Mouse (Mus musculus): ENCODE measurements at regions not wholly inside any gene's neighbourhood (a gene's known extent, or its start where the extent isn't known, plus 50 kb on each side); places are given as distances from the start of the nearest gene placed in this dataset.

- ATAC-seq = no peak
- Histone ChIP-seq H3K36me3 (ENCODE audit: control insufficient read depth, insufficient read depth) (no peaks in the 10 kb centered on the region), H3K4me2 (replicated peaks; ENCODE audit: low read depth) (no peak overlapping the region), H3K9ac (ENCODE audit: low read depth, low read length) (no peak overlapping the region), H3K4me3 (ENCODE audit: low read depth, low read length) (no peak overlapping the region), H3K9me3 (ENCODE audit: control insufficient read depth) (no peaks in the 10 kb centered on the region), H3K4me1 (replicated peaks; ENCODE audit: control insufficient read depth, insufficient read depth, low read length) (no peaks in the 10 kb centered on the region), H3K27ac (ENCODE audit: low read depth, low read length) (no peak overlapping the region), H3K27me3 (replicated peaks; ENCODE audit: control insufficient read depth, insufficient read depth, low read length) (0 out of 2 replicates have a peak, but pooled peaks cover 3% of the 10 kb centered on the region)
- TF ChIP-seq CTCF (IDR thresholded peaks at IDR 0.05; ENCODE audit: low read depth) = no peak
- WGBS = 53% methylated on average over 1 of the region's 1 CpGs
Observed at GRCm38 (mm10) chrX:162266769-162267168, 107.2 kb upstream of the Nhs start.

DNA sequence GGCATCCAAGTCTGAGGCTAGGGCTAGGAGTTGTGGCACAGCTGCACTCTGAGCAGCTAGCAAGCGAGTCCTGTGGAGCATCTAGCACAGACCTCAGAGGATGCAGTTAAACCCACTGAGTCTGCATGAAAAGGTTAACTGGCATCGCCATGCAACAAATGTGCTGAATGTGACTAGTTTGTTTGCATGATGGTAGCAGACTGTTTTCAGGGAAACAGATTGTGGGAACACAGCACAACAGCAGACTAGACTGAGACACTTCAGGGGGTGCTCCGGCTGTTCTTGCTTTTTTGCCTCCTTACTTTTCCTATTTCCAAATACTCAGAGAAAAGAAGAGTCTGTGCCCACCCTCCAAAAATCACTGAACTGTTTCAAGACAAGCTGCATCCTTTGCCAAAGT is 97.9 kb upstream of the Nhs start:
- ATAC-seq = no peak
- no peak overlapping the region for H3K4me3 ChIP-seq (ENCODE audit: low read depth, low read length)
- no peaks in the 10 kb centered on the region for H3K4me1 ChIP-seq (replicated peaks; ENCODE audit: control insufficient read depth, insufficient read depth, low read length)
- no peaks in the 10 kb centered on the region for H3K36me3 ChIP-seq (ENCODE audit: control insufficient read depth, insufficient read depth)
- H3K27ac ChIP-seq (ENCODE audit: low read depth, low read length) = no peak overlapping the region
- H3K4me2 ChIP-seq (replicated peaks; ENCODE audit: low read depth) = no peak overlapping the region
- no peaks in the 10 kb centered on the region for H3K9me3 ChIP-seq (ENCODE audit: control insufficient read depth)
- no peaks in the 10 kb centered on the region for H3K27me3 ChIP-seq (replicated peaks; ENCODE audit: control insufficient read depth, insufficient read depth, low read length)
- H3K9ac ChIP-seq (ENCODE audit: low read depth, low read length) = no peak overlapping the region
- no peak for TF ChIP-seq CTCF (IDR thresholded peaks at IDR 0.05; ENCODE audit: low read depth)
- WGBS = 79% methylated on average over 3 of the region's 3 CpGs

DNA sequence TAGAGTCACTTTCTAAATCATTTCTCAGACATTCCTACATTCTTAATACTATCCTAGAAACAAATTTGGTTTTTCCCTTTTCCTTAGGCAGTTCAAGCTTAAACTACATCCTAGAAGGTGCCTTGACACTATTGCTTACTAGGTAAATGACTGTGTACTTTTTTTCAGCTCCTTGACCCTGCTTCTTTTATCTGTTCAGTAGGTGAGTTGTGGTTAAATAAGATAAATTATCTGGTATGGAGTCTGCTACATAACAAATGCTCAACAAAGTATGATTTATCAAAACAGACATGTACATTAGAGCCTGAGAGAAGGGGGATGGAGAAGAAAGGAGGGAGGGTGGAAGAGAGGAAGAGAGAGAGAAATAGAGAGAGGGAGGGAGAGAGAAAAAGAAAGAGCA is 96.3 kb upstream of the Nhs start:
- Histone ChIP-seq H3K27ac (ENCODE audit: low read depth, low read length) (no peak overlapping the region), H3K9ac (ENCODE audit: low read depth, low read length) (no peak overlapping the region), H3K4me2 (replicated peaks; ENCODE audit: low read depth) (no peak overlapping the region), H3K4me3 (ENCODE audit: low read depth, low read length) (no peak overlapping the region), H3K27me3 (replicated peaks; ENCODE audit: control insufficient read depth, insufficient read depth, low read length) (no peaks in the 10 kb centered on the region), H3K4me1 (replicated peaks; ENCODE audit: control insufficient read depth, insufficient read depth, low read length) (no peaks in the 10 kb centered on the region), H3K9me3 (ENCODE audit: control insufficient read depth) (no peaks in the 10 kb centered on the region), H3K36me3 (ENCODE audit: control insufficient read depth, insufficient read depth) (no peaks in the 10 kb centered on the region)
- ATAC-seq = no peak
- TF ChIP-seq CTCF (IDR thresholded peaks at IDR 0.05; ENCODE audit: low read depth) = no peak

DNA sequence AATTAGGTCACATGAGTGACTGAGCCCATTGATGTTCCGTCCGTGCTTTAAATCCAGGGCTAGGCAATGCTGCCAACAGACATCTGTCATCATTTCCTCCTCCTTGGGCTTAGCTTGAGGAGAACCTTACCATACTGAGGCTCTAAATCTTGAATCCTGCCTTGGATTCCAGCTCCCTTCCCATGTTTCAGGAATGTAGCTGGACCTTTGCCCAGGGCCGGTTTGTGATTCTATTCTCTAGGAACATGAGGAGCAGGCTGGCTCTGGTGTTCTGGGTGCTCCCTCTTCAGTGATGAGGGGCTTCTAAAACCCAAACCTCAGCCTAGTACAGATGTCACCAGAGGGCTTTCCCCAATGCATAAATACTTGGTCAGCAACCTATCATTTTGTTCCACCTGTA is 81.8 kb upstream of the Nhs start:
- no peaks in the 10 kb centered on the region for H3K4me1 ChIP-seq (replicated peaks; ENCODE audit: control insufficient read depth, insufficient read depth, low read length)
- H3K4me3 ChIP-seq (ENCODE audit: low read depth, low read length) = no peak overlapping the region
- no peaks in the 10 kb centered on the region for H3K27me3 ChIP-seq (replicated peaks; ENCODE audit: control insufficient read depth, insufficient read depth, low read length)
- H3K9me3 ChIP-seq (ENCODE audit: control insufficient read depth) = no peaks in the 10 kb centered on the region
- no peak overlapping the region for H3K9ac ChIP-seq (ENCODE audit: low read depth, low read length)
- H3K4me2 ChIP-seq (replicated peaks; ENCODE audit: low read depth) = no peak overlapping the region
- ATAC-seq = no peak
- H3K36me3 ChIP-seq (ENCODE audit: control insufficient read depth, insufficient read depth) = no peaks in the 10 kb centered on the region
- WGBS = 69% methylated on average over 3 of the region's 3 CpGs
- TF ChIP-seq CTCF (IDR thresholded peaks at IDR 0.05; ENCODE audit: low read depth) = no peak
- no peak overlapping the region for H3K27ac ChIP-seq (ENCODE audit: low read depth, low read length)

GRCm38 (mm10) chrX:162235552-162235951 is 76.0 kb upstream of the Nhs start:
- no peak for ATAC-seq
- WGBS = 43% methylated on average over 5 of the region's 5 CpGs
- no peaks in the 10 kb centered on the region; the same call in 1 of the 2 replicates for H3K27me3 ChIP-seq (replicated peaks; ENCODE audit: control insufficient read depth, insufficient read depth, low read length)
- H3K4me3 ChIP-seq (ENCODE audit: low read depth, low read length) = no peak overlapping the region
- H3K9me3 ChIP-seq (ENCODE audit: control insufficient read depth) = no peaks in the 10 kb centered on the region
- no peaks in the 10 kb centered on the region for H3K36me3 ChIP-seq (ENCODE audit: control insufficient read depth, insufficient read depth)
- no peak overlapping the region for H3K9ac ChIP-seq (ENCODE audit: low read depth, low read length)
- no peak overlapping the region for H3K27ac ChIP-seq (ENCODE audit: low read depth, low read length)
- H3K4me1 ChIP-seq (replicated peaks; ENCODE audit: control insufficient read depth, insufficient read depth, low read length) = no peaks in the 10 kb centered on the region
- H3K4me2 ChIP-seq (replicated peaks; ENCODE audit: low read depth) = no peak overlapping the region
- TF ChIP-seq CTCF (IDR thresholded peaks at IDR 0.05; ENCODE audit: low read depth) = no peak

GRCm38 (mm10) chrX:162210848-162211247 is 51.3 kb upstream of the Nhs start:
- Histone ChIP-seq H3K4me1 (replicated peaks; ENCODE audit: control insufficient read depth, insufficient read depth, low read length) (no peaks in the 10 kb centered on the region), H3K4me2 (replicated peaks; ENCODE audit: low read depth) (no peak overlapping the region), H3K9me3 (ENCODE audit: control insufficient read depth) (no peaks in the 10 kb centered on the region), H3K9ac (ENCODE audit: low read depth, low read length) (no peak overlapping the region), H3K27ac (ENCODE audit: low read depth, low read length) (no peak overlapping the region), H3K4me3 (ENCODE audit: low read depth, low read length) (no peak overlapping the region), H3K27me3 (replicated peaks; ENCODE audit: control insufficient read depth, insufficient read depth, low read length) (no peaks in the 10 kb centered on the region), H3K36me3 (ENCODE audit: control insufficient read depth, insufficient read depth) (no peaks in the 10 kb centered on the region)
- 57% methylated on average over 2 of the region's 2 CpGs for WGBS
- no peak for ATAC-seq
- TF ChIP-seq CTCF (IDR thresholded peaks at IDR 0.05; ENCODE audit: low read depth) = no peak
